Mouse (Mus musculus) embryo, embryonic 9.5 days (tissue): Measurements from ENCODE around the gene Olfr1459.

ENCODE experiments used
- DNase-seq: peaks from one replicate; pipeline ENCODE4 v3.0.0-alpha.2; 2017; ENCODE audit errors: extremely low spot score

Olfr1459 gene

DNA sequence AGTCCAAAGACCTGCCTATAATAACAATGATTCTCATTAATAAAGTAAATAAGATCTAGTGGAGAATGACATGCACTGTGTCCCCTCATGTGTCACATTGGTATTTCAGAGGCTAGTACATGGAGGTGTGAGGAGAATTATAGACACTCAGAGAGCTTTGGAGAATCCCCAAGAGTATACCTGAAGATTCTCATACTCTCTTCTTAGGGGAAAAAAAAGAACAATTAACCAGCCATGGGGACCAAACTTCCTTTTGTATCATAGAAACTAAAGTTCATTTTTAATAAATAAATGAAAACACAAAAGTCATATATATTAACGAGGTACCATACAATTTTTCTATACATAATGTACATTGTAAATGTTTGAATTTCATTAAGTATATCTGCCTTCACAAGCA, at the start of gene Olfr1459:
Gene Olfr1459, minus strand, starts transcription at position 101 of the 400 bp plus-strand sequence.
- no peak for DNase-seq

DNA sequence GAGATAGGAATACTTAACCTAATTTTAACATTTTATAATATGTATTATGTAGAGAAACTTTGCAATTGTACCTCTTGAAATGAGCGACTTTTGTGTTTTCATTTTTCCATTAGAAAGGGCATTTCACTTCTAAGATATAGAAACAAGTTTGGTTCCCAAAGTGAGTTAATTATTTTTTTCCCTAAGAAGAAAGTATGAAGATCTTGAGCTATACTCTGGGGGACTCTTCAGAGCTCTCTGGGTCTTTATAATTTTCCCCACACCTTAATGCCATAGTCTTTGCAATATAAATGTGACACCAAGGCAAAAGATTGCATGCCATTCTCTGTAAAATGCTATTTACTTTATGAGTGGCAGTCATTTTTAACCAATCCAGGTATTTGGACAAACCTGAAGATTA, 36.1 kb upstream of the Olfr1459 start, which contains the start of gene Olfr1462:
Gene Olfr1462, plus strand, starts transcription at position 301 of the 400 bp plus-strand sequence.
- no peak for DNase-seq

DNA sequence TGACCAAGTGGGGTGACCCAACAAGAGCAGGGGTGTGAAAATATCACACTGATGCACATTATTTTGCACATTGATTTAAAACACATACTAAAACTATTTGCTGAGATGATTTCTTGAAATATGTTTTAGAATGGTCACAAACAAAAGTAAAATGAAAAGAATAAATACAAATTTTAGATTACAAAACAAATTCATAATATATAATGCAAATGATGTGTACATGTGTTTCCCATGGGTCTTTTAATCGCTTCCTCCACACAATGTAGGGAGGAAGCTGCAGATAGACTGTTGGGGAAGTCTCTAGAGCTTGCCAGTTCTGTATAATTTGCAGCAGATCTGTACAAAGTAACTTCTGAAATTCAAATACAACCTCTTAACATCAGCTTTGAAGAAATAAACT, 13.4 kb upstream of the Olfr1459 start, which contains the start of gene Olfr1461:
Gene Olfr1461, plus strand, starts transcription at position 301 of the 400 bp plus-strand sequence.
- DNase-seq: no peak

DNA sequence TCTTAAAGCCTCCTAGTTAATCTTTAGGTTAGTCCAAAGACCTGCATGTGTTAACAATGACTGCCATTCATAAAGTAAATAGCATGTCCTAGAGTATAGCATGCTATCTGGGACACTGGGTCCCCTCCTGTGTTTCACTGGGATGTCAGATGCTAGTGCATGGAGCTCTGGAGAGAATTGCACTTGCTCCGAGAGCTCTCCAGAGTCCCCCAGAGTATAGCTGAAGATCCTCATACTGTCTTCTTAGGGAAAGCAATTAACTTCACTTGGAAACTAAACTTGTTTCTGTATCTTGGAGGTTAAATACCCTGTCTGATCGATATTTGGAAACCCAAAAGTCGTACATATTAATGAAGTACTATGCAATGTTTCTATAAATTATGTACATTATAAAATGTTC, 42.7 kb downstream of the Olfr1459 start, which contains the start of gene Olfr1458:
Gene Olfr1458, minus strand, starts transcription at position 101 of the 400 bp plus-strand sequence.
- DNase-seq: no peak

DNA sequence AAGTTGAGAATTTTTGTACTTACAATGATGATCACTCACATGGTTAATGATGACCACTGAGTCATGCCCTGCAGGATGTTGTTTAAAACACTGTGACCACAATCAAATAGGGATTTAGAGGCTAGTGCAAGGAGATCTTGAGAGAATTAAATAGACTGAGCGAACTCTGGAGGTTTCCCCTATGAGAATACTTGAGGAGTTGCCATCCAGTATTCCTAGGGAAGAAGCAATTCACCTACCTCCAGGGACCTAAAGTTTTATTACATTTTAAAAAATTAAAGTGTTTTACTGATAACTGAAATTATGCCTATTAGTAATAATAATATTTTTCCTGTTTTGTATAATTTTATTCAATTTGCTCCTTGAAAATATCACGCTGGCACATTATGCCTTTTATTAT, 51.6 kb downstream of the Olfr1459 start, which contains the start of gene Olfr1457:
Gene Olfr1457, minus strand, starts transcription at position 101 of the 400 bp plus-strand sequence.
- DNase-seq: no peak

DNA sequence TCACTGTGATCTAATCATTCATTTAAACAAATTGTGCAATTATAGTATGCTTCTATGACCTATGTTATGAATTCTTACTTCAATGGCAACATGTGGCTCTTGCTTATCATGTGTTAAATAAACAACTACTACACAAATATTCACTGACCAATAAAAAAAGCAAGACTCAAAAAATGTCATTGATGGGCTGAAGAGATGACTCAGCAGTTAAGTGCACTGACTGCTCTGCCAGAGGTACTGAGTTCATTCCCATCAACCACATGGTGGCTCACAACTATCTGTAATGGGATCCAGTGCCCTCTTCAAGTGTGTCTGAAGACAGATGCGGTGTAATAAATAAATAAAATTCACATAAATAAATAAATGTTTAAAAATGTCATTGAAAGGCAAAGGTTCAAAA, 55.4 kb downstream of the Olfr1459 start:
- no peak for DNase-seq
